Mouse (Mus musculus) liver, embryonic 14.5 days (tissue): ENCODE data around the gene Parg.

Source experiments
- CTCF ChIP-seq: IDR thresholded peaks from 2 replicates; pipeline ENCODE4 v1.5.1; 2016; ENCODE audit warnings: antibody characterized with exemption, low read depth, control low read depth
- EP300 ChIP-seq: IDR thresholded peaks from 2 replicates; pipeline ENCODE4 v1.6.1; 2016; ENCODE audit warnings: antibody characterized with exemption, low read depth

GRCm38 (mm10) chr14:32161090-32161885 is 40.5 kb upstream of the Parg start:
- TF ChIP-seq CTCF (no peak), EP300 (peak; percentile 67)
